Mouse (Mus musculus) liver (tissue): ENCODE measurements around the gene Dennd6b.

Experiments
- DNase-seq: peaks from one replicate; pipeline ENCODE4 v3.0.0-alpha.2; 2020; ENCODE audit warnings: mixed read lengths

Dennd6b gene

GRCm38 (mm10) chr15:89181561-89182270 lies 14.6 kb downstream of the Dennd6b start:
- no peak for DNase-seq

GRCm38 (mm10) chr15:89180571-89181229 lies 15.6 kb downstream of the Dennd6b start, which contains the start of gene Plxnb2:
Gene Plxnb2, minus strand, starts transcription at chr15:89180788.
- peak; percentile 76 for DNase-seq

GRCm38 (mm10) chr15:89180081-89180541 lies 16.2 kb downstream of the Dennd6b start:
- DNase-seq: no peak

- no peak for DNase-seq
These were observed 16.7 kb downstream of the Dennd6b start for GRCm38 (mm10) chr15:89179630-89179964.

- peak; percentile 74 for DNase-seq
These were observed 17.2 kb downstream of the Dennd6b start for GRCm38 (mm10) chr15:89178954-89179629.

GRCm38 (mm10) chr15:89178260-89178860 lies 17.9 kb downstream of the Dennd6b start:
- no peak for DNase-seq

- peak; percentile 40 for DNase-seq
These were observed 18.6 kb downstream of the Dennd6b start for GRCm38 (mm10) chr15:89177576-89178259.

- peak; percentile 66 for DNase-seq
These were observed 19.2 kb downstream of the Dennd6b start for GRCm38 (mm10) chr15:89177121-89177520.

- no peak for DNase-seq
These were observed 20.7 kb downstream of the Dennd6b start for GRCm38 (mm10) chr15:89175411-89176155.

DNA sequence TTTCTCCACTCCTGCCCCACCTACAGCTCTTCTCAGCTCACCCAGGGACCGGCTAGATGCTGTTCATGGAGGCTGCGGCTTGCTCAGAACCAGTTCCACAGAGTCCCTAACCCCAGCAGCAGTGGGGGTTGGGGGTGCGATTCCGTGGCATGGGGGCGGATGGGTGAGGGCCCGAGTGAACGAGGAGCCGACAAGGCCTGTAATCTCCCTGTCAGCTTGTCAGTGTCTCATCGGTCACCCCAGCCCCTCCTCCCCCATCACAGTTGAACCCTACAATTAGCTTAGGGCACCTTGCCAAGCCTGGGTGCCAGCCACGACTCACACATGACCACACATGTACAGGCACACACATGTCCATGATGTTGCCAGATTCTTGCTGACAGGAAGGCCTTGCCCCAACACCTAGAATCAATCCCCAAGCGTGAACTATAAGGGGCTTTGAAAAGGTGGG lies 21.4 kb downstream of the Dennd6b start:
- DNase-seq: no peak

GRCm38 (mm10) chr15:89173906-89174214 lies 22.4 kb downstream of the Dennd6b start:
- DNase-seq: peak; percentile 72

DNA sequence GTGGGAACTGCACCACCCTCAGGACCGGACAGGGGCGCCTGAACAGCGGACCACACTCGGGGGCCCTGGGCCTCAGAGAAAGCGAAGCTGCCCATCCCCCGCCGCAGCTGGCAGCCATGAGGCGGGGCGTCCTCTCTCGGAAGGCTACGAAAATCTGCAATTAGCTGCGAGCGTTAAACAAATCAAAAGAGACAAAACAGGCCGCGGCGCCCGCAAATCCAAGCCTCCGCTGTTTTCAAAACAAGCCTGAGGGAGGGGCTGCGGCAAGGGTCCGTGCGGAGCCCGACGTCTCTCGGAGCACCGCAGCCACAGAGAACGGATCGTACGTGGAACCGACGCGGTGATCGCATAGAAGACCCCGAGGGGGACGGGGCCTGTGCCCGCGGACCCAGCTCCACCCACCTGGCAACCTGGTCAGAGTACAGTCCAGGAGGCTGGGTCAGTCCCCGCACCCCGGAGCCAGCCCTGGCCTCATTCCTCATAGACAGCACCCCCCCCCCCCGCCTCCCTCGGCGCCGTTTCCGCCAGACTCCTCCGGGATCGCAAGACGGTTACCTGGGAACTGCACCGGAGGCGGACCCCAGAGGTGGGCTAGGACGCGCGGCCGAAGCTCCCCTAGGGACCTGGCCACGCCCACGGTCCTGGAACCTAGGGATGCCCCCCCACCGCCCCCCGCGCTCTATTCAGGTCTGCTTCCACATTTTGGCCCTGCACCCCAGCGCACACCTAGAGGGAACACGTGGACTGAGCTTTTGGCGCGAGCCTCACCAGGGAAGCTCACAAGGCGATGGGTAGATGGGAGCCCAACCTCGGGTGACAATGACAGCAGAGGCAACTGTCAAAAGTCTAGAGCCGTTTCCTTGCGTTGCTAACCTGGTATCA lies 23.0 kb downstream of the Dennd6b start:
- peak; percentile 49 for DNase-seq

DNA sequence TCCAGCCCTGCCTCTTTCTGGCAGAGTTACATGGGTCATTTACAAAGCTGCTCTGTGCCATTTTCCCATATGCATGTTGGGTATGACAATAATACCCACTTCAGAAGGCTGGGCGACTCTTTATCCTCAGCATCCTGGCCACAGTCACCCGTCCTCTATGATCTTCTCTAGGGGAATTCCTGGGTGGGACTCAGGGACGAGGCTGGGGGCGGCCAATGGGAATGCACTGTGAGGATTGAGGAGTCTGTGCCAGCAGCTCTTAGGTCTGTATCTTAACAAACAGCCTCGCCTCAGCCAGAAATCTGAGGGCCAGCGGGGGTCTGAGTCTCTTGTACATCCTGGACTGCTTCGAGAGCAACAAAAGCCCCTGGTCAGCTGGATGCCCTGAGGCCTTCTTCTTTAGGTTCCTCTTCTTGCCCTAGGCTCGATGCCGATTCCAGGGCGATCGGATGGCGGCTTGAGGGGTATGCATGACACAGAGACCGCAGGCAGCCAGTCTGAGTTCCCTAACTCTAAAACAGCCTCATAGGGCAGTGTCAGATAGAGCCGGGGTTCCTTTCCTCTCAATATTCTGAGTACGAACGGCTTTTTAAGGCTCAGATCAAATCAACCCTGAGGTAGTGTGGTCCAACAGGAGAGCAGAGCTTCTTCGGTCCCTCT lies 23.9 kb downstream of the Dennd6b start:
- DNase-seq: no peak

- DNase-seq: no peak
These were observed 24.7 kb downstream of the Dennd6b start for GRCm38 (mm10) chr15:89171526-89172051.

DNA sequence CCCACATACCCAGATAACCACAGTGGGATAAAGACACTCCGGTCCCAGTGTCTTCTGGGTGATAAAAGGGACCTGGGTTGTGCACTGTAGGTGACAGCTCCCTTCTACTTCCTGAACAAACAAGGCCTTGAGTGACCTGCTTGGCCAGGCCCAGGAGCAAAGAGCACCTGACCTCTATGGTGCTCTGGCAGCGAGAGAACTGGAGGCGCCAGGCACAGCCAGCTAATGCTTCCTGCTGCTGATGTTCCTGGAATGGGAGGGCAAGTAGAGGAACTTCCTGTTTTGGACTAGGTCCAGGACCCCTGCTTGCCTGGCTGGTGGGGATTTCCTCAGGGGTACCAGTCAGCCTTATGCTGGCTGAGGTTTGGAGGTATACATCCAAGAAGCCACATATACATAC lies 26.2 kb downstream of the Dennd6b start:
- peak; percentile 43 for DNase-seq

DNA sequence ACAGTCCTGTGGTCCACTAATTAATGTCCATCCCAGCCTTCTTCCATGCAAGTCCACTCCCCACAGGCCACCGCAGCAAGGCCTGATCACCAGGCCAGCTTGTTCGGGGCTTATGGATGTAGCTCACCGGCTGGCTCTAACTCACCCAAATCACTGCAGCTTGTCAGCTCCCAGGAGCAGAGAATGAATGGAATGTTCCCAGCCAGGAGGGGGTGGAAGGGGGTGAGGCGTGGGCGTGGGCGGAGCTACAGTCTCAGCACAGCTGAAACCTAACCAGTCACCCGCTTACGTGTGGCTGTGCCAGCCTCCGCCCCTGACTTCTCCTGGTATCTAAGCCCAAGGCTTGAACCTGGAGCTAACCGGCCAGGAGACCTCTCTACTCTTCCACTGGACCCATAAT lies 26.9 kb downstream of the Dennd6b start:
- peak; percentile 67 for DNase-seq

DNA sequence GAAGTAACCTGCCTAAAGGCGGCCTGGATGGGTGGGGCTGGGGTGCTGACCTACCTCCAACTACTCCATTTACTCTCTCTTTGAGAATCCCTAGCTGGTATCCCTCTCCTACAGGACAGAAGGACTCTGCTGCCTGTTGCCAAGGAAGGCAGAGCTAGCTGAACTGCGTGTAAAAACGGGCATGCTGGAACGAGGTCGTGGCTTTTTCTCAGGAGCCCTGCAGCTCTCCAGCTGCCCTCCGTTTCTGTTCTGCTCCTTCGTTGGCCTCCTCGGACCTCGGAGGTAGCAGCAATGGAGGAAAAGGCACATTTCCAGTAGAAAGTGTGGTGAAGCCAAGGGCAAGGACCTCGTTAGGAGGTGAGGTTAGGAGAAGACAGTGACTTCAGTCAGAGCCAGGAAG lies 27.4 kb downstream of the Dennd6b start:
- no peak for DNase-seq

GRCm38 (mm10) chr15:89165478-89165877 lies 30.8 kb downstream of the Dennd6b start:
- DNase-seq: no peak

DNA sequence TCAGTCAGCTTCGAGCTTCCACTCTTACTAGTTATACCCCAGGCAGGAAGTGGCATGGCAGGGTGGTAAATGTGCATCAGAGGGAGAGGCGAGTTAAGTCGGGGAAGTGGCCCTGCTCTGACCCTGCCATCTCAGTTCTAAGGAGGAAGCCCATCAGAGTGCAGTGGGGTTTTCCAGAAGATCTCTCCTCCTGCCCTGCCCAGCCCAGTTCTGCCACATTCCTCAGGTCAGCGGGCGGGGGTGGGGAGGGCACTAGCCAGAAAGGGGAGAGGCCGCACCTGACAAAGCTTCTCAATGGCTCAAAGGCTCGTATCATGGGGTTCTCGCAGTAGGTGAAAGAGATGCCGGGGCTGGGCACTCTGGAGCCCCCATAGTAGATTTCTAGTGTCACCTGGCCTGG lies 34.9 kb downstream of the Dennd6b start:
- DNase-seq: no peak

DNA sequence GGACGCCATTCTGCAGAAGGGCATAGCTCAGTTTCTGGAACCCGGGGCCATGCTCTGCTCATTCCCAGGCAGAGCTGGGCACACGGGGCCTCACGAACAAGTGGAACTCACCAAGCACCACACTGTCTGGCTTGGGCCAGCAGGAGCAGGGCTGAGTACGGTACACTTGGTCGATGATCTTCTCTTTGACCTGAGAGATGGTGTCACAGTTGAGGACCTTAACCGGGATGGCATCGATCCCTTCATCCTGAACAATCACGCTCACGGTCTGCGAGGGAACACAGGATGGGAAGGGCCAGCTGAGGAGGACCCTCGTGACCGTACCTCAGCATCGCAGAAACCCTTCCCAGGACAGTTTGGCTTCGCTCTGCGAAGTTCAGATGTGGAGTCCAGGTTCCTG lies 37.8 kb downstream of the Dennd6b start:
- no peak for DNase-seq
